Mouse (Mus musculus) brown adipose tissue, adult 24 weeks (tissue): Measurements from ENCODE around the gene Il1r2. TPM values are rescaled to one million over a fixed set of nuclear protein-coding genes. Genes with fewer than 3 reads are reported as not detected.
A peak's percentile ranks its signal among the peaks of the same experiment; 100 is the strongest.

Experiments
- H3K27ac ChIP-seq: fragments of 200-500 bp; replicated peaks from 2 replicates; pipeline ENCODE4 v1.5.1; 2012; ENCODE audit warnings: low read depth, mild to moderate bottlenecking, low read length
- H3K4me1 ChIP-seq: fragments of 200-500 bp; 2 replicates; pipeline ENCODE4 v1.6.1; 2012; ENCODE audit warnings: low read length, mixed read lengths; ENCODE audit not compliant: control insufficient read depth, insufficient read depth, insufficient read length
- H3K4me3 ChIP-seq: fragments of 200-500 bp; 2 replicates; pipeline ENCODE4 v1.5.1; 2012; ENCODE audit warnings: low read depth, mild to moderate bottlenecking, low read length, moderate library complexity; ENCODE audit not compliant: insufficient read depth
- polyA plus RNA-seq: library from polyadenylated mRNA; stranded (reverse); fragments of >200 nt; gene quantifications from 2 replicates; pipeline ENCODE4 v1.2.4, GENCODE M21; 2012; ENCODE audit not compliant: missing spikeins, insufficient read depth, insufficient read length

Il1r2 gene
- polyA plus RNA-seq, 1 experiment, result 1.5 TPM

- Histone ChIP-seq H3K4me1 (no peaks in the 10 kb centered on the region), H3K4me3 (no peak overlapping the region), H3K27ac (no peak overlapping the region)
Measured at GRCm38 (mm10) chr1:40092541-40092940, 18.7 kb downstream of the Il1r2 start.

- H3K4me3 ChIP-seq, result no peak overlapping the region
- no peak overlapping the region for H3K27ac ChIP-seq
- H3K4me1 ChIP-seq, result no peaks in the 10 kb centered on the region
Measured at GRCm38 (mm10) chr1:40094601-40095304, 20.9 kb downstream of the Il1r2 start.

- Histone ChIP-seq H3K27ac (no peak overlapping the region), H3K4me3 (no peak overlapping the region), H3K4me1 (no peaks in the 10 kb centered on the region)
Measured at GRCm38 (mm10) chr1:40095585-40095984, 21.7 kb downstream of the Il1r2 start.

DNA sequence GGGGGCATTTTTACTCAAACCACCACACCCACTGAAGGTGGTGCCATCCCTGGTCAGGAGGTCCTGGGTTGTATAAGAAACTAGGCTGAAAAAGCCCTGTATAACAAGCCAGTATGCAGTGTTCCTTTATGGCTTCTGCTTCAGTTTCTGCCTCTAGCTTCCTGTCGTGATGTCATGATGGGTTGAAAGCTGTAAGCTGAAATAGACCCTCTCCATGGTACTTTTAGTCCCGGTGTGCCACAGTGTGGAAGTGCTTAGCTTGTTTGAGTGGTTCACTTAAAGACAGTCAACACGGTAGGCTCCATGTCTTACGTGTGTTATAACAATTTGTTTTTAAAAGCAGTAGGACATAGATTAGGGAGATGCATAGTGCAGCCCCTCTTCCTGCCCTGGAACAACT is 32.4 kb downstream of the Il1r2 start:
- Histone ChIP-seq H3K4me1 (no peaks in the 10 kb centered on the region), H3K4me3 (no peak overlapping the region), H3K27ac (no peak overlapping the region)

GRCm38 (mm10) chr1:40106719-40107118 is 32.8 kb downstream of the Il1r2 start:
- H3K27ac ChIP-seq, result no peak overlapping the region

GRCm38 (mm10) chr1:40107971-40108749 is 34.3 kb downstream of the Il1r2 start:
- Histone ChIP-seq H3K27ac (no peak overlapping the region), H3K4me3 (no peak overlapping the region), H3K4me1 (no peaks in the 10 kb centered on the region)

More at GRCm38 (mm10) chr1:40106719-40107118, 32.8 kb downstream of the Il1r2 start:
- H3K4me1 ChIP-seq, result no peaks in the 10 kb centered on the region
- H3K4me3 ChIP-seq, result no peak overlapping the region

DNA sequence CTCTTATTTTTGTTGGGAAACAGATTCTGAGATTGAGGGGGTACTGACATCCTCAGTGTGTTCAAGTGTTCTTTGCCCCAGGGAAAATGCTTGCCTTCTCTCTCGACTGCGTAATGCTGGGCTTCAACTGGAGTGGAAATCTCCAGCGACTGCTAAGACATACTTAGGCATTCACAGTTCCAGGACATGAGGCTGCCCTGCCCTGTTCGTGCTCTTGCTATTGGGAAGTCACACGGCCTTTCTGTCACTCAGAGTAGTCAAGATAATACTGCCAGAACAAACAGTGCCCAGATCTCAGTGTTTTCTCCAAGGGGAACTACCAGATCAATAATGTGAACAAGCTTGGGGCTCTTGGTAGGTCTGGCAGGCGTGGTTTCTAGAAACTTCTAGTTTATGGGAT is 35.9 kb downstream of the Il1r2 start:
- Histone ChIP-seq H3K4me1 (no peaks in the 10 kb centered on the region), H3K27ac (no peak overlapping the region), H3K4me3 (no peak overlapping the region)

- Histone ChIP-seq H3K4me3 (no peak overlapping the region), H3K4me1 (no peaks in the 10 kb centered on the region), H3K27ac (no peak overlapping the region)
Measured at GRCm38 (mm10) chr1:40115271-40115670, 41.4 kb downstream of the Il1r2 start.

DNA sequence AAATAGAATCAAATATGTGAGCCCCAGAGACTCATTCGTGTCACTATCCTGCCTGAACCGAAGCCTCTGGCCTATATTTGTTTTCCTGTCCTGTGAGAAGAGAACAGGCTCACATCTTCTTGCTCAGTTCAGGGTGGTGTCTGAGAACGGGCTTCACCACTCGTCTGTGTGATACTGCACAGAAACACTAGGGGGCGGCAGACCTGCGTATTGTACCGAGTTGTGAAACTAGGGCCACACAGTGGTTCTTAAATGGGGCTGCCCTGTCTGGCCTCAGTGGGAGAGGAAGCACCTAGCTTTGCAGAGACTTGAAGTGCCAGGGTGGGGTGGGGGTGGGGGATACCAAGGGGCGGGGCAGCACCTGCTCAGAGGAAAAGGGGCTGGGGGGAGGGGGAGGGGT is 42.5 kb downstream of the Il1r2 start:
- Histone ChIP-seq H3K4me3 (no peak overlapping the region), H3K4me1 (no peaks in the 10 kb centered on the region), H3K27ac (no peak overlapping the region)

DNA sequence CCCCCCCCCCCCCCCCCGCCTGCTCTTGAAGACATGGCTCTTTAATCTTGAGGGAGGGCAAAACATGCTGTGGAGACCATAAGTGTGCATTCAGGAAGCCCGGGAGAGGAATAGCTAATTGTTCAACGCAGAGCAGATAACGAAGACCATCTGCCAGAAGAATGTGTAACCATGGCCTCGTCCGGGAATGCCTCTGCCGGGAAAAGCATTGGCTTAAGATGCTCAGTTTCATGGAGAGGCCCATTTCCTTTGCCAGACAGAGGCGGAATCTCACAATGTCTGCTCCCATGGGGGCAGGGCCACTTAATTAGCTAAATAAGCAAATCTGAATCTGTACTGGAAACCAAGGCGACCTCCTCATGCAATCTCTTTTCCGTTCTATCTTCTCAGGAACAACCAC is 43.7 kb downstream of the Il1r2 start:
- H3K27ac ChIP-seq, result no peak overlapping the region
- H3K4me3 ChIP-seq, result no peak overlapping the region

DNA sequence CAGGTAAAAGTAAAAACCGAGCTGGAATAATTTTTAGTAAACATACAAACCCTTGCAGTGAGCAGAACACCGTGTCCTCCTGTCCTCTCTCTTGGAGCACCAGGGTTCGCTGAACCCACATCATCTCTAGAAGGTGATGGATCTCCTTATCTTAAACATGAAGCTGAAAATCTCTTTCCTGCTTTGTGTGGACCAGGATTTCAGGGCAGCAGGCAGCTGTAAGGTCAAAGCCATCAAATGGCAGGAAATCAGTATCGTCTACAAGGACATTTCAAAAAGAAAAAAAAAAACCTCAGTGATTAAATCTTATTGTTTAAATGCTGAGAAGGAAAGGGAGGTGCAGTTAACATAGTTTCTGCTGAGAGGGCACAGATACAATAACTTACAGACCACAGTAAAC is 50.4 kb downstream of the Il1r2 start:
- H3K27ac ChIP-seq, result no peak overlapping the region

More for the DNA sequence above, 43.7 kb downstream of the Il1r2 start:
- H3K4me1 ChIP-seq, result no peaks in the 10 kb centered on the region

GRCm38 (mm10) chr1:40128481-40128880 is 54.6 kb downstream of the Il1r2 start:
- Histone ChIP-seq H3K4me1 (no peaks in the 10 kb centered on the region), H3K27ac (no peak overlapping the region), H3K4me3 (no peak overlapping the region)

More for the DNA sequence above, 50.4 kb downstream of the Il1r2 start:
- H3K4me1 ChIP-seq, result no peaks in the 10 kb centered on the region
- H3K4me3 ChIP-seq, result no peak overlapping the region

DNA sequence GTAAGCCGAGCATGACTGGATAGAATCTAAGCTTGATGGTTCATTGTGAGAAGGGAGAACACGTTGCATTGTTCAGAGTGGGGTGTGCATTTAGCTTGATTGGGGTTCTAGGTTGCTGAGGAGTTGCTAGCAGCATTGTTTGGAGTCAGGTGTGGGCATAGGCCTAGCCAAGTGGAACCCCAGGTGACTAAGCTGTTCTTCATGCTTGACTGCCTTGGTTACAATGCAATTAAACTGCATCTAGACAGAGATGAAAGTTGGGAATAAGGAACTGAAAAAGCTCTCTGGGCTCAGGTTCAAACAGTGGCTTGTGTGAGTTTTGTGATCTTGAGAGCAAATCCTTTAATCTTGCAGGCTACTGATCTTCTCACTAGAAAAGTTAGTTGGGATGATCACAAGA is 55.4 kb downstream of the Il1r2 start:
- Histone ChIP-seq H3K27ac (no peak overlapping the region), H3K4me1 (no peaks in the 10 kb centered on the region), H3K4me3 (no peak overlapping the region)

- H3K4me1 ChIP-seq, result no peaks in the 10 kb centered on the region
Measured at GRCm38 (mm10) chr1:40131631-40132030, 57.8 kb downstream of the Il1r2 start.

GRCm38 (mm10) chr1:40132721-40133120 is 58.8 kb downstream of the Il1r2 start:
- Histone ChIP-seq H3K4me3 (no peak overlapping the region), H3K27ac (peak overlapping the region; percentile 65), H3K4me1 (no peaks in the 10 kb centered on the region)

More at GRCm38 (mm10) chr1:40131631-40132030, 57.8 kb downstream of the Il1r2 start:
- Histone ChIP-seq H3K4me3 (no peak overlapping the region), H3K27ac (no peak overlapping the region)

- Histone ChIP-seq H3K27ac (no peak overlapping the region), H3K4me1 (no peaks in the 10 kb centered on the region), H3K4me3 (no peak overlapping the region)
Measured at GRCm38 (mm10) chr1:40133567-40133966, 59.7 kb downstream of the Il1r2 start.
